Mouse (Mus musculus) adrenal gland, postnatal 25 days (tissue): ENCODE measurements at regions not wholly inside any gene's neighbourhood (a gene's known extent, or its start where the extent isn't known, plus 50 kb on each side); places are given as distances from the start of the nearest gene placed in this dataset.

Source experiments
- DNase-seq: peaks from one replicate; pipeline ENCODE4 v3.0.0; 2021; ENCODE audit warnings: mixed read lengths

- DNase-seq, result no peak
Observed at GRCm38 (mm10) chr3:99447361-99447760, 207.2 kb downstream of the Tbx15 start.

GRCm38 (mm10) chr3:99447813-99448212, 207.6 kb downstream of the Tbx15 start:
- no peak for DNase-seq

- DNase-seq, result no peak
Observed at GRCm38 (mm10) chr3:99459036-99459863, 219.1 kb downstream of the Tbx15 start.

GRCm38 (mm10) chr3:99499980-99500379, 259.8 kb downstream of the Tbx15 start:
- peak; percentile 4 for DNase-seq

- DNase-seq, result no peak
Observed at GRCm38 (mm10) chr3:99504772-99505171, 264.6 kb downstream of the Tbx15 start.

- no peak for DNase-seq
Observed at GRCm38 (mm10) chr3:99512250-99512649, 272.1 kb downstream of the Tbx15 start.

GRCm38 (mm10) chr3:99512933-99513332, 272.8 kb downstream of the Tbx15 start:
- no peak for DNase-seq

GRCm38 (mm10) chr3:99515751-99516150, 275.6 kb downstream of the Tbx15 start:
- DNase-seq, result no peak

GRCm38 (mm10) chr3:99560917-99561316, 320.7 kb downstream of the Tbx15 start:
- no peak for DNase-seq

- no peak for DNase-seq
Observed at GRCm38 (mm10) chr3:99573335-99573976, 311.8 kb upstream of the Spag17 start.

- no peak for DNase-seq
Observed at GRCm38 (mm10) chr3:99573977-99574373, 311.2 kb upstream of the Spag17 start.

- no peak for DNase-seq
Observed at GRCm38 (mm10) chr3:99602679-99603078, 282.5 kb upstream of the Spag17 start.

- no peak for DNase-seq
Observed at GRCm38 (mm10) chr3:99632309-99632708, 252.9 kb upstream of the Spag17 start.

GRCm38 (mm10) chr3:99641343-99642106, 243.7 kb upstream of the Spag17 start:
- no peak for DNase-seq

- DNase-seq, result no peak
Observed at GRCm38 (mm10) chr3:99644910-99645309, 240.3 kb upstream of the Spag17 start.

- DNase-seq, result no peak
Observed at GRCm38 (mm10) chr3:99645318-99645717, 239.9 kb upstream of the Spag17 start.

GRCm38 (mm10) chr3:99657617-99658016, 227.6 kb upstream of the Spag17 start:
- DNase-seq, result no peak

- DNase-seq, result no peak
Observed at GRCm38 (mm10) chr3:99663783-99664182, 221.4 kb upstream of the Spag17 start.

- DNase-seq, result no peak
Observed at GRCm38 (mm10) chr3:99665363-99665762, 219.8 kb upstream of the Spag17 start.

GRCm38 (mm10) chr3:99665902-99666768, 219.1 kb upstream of the Spag17 start:
- DNase-seq, result no peak

- no peak for DNase-seq
Observed at GRCm38 (mm10) chr3:99674145-99674544, 211.1 kb upstream of the Spag17 start.

GRCm38 (mm10) chr3:99709506-99709905, 175.7 kb upstream of the Spag17 start:
- DNase-seq, result no peak
